Mouse (Mus musculus): ENCODE results near the gene Glt8d2.

- no peak for TF ChIP-seq CTCF (IDR thresholded peaks at IDR 0.05; ENCODE audit: control insufficient read depth, insufficient read depth, low read length)
- TF ChIP-seq POLR2A (IDR thresholded peaks at IDR 0.05; ENCODE audit: borderline replicate concordance, control insufficient read depth, low read depth, low read length): no peak
These were observed 35.9 kb downstream of the Glt8d2 start for GRCm38 (mm10) chr10:82654581-82654980.

Measured in bone marrow, adult 2 months (tissue).